Mouse (Mus musculus): ENCODE measurements around the gene Plekha1.

The Plekha1 gene

DNA sequence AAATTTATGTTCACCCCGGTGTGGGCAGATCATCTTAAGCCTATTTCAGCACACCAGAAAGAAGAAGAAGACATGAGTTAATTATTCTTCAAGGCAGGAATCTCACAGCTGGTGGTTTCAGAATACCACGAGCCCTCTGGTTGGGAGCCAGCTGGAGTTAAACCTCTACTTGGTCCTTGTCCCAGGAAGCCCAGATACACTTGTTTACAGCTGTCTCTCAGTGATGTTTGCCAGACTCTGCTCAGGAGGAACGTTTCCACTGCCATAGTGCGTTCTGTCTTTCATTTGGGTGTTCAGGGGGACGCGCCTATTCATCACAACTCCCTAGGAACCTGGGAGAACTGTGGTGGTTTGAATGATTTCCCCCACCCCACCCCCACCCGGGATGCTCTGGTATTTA, 94.3 kb downstream of the Plekha1 start:
- DNase-seq, result no peak

DNA sequence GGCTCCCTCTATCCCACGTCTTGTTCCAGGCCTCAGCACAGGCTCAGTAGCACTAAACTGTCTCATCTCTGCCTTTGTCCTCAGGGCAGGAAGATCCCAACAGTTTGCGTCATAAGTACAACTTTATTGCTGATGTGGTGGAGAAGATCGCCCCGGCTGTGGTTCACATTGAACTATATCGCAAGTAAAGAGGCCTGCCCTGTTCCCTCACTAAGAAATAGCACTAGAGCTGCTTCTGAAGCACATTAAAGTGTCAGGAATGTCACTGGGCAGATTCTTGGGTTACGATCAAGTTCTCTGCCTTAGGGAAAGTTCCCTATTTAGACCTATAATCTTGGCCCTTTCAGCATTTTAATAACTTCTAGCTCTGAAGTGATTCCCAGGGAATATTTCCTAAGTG, 95.9 kb downstream of the Plekha1 start:
- no peak for DNase-seq

Measured in thymus, postnatal 14 days (tissue).